Mouse (Mus musculus) midbrain, embryonic 10.5 days (tissue): ENCODE measurements around the gene Hist1h1d. TPM values are rescaled to one million over a fixed set of nuclear protein-coding genes. Genes with fewer than 3 reads are reported as not detected.

ENCODE experiments used
- DNase-seq: peaks from one replicate; pipeline ENCODE4 v3.0.0-alpha.2; 2017; ENCODE audit warnings: low spot score
- H3K27ac ChIP-seq: fragments of 300-500 bp; sonication (generic); replicated peaks from 2 replicates; pipeline ENCODE4 v1.5.1; 2016; ENCODE audit warnings: mild to moderate bottlenecking
- H3K27me3 ChIP-seq: fragments of 300-500 bp; sonication (generic); 2 replicates; pipeline ENCODE4 v1.6.1; 2016; ENCODE audit warnings: low read depth, mild to moderate bottlenecking; ENCODE audit not compliant: poor library complexity, severe bottlenecking
- H3K36me3 ChIP-seq: fragments of 300-500 bp; sonication (generic); 2 replicates; pipeline ENCODE4 v1.6.1; 2016; ENCODE audit warnings: mild to moderate bottlenecking, moderate library complexity
- H3K4me1 ChIP-seq: fragments of 300-500 bp; sonication (generic); 2 replicates; pipeline ENCODE4 v1.6.1; 2016
- H3K4me3 ChIP-seq: fragments of 300-500 bp; sonication (generic); 2 replicates; pipeline ENCODE4 v1.5.1; 2016; ENCODE audit warnings: mild to moderate bottlenecking, moderate library complexity
- H3K9me3 ChIP-seq: fragments of 300-500 bp; sonication (generic); replicated peaks from 2 replicates; pipeline ENCODE4 v1.6.1; 2016; ENCODE audit warnings: mild to moderate bottlenecking
- WGBS: fragments of 180-500 bp; shearing (Covaris S2); methylation state at CpG from one replicate; pipeline ENCODE4 v1.1.7; 2016; 5-methylcytosine and 5-hydroxymethylcytosine counted together
- polyA plus RNA-seq: library from polyadenylated mRNA; unstranded; fragments of >200 nt; fragmentation: Nextera tagmentation; extraction: Ambion mirVana; gene quantifications from 2 replicates; pipeline ENCODE4 v1.2.1, GENCODE M21; 2016

Hist1h1d gene
- polyA plus RNA-seq, 1 experiment from 2014 or later = 0.63 TPM

DNA sequence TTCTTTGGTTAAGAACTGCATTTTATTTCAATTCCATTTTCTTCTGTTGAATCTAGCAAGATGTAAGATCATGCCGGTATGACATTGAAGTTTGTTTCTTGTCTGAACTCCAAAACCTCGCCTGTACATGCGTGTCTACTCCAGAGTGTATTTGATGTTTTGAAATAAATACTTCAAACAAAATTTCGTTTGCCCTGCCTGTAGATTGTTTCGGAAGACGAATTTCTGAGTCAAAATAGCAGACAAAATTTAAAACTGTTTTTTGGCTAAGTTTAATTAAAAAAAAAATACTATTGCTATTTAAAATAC, 34.8 kb upstream of the Hist1h1d start:
- no peaks in the 10 kb centered on the region for H3K36me3 ChIP-seq
- H3K27me3 ChIP-seq = no peaks in the 10 kb centered on the region
- H3K4me3 ChIP-seq = peak overlapping the region; percentile 60
- DNase-seq = no peak
- no peaks in the 10 kb centered on the region for H3K9me3 ChIP-seq
- H3K4me1 ChIP-seq = peaks cover 20% of the 10 kb centered on the region
- no peak overlapping the region for H3K27ac ChIP-seq
- 1% methylated on average over 6 of the region's 6 CpGs for whole genome bisulfite sequencing

GRCm38 (mm10) chr13:23518885-23519284, 34.2 kb upstream of the Hist1h1d start:
- peaks cover 20% of the 10 kb centered on the region for H3K4me1 ChIP-seq
- no peaks in the 10 kb centered on the region for H3K27me3 ChIP-seq
- H3K4me3 ChIP-seq = peak overlapping the region; percentile 60
- no peaks in the 10 kb centered on the region for H3K36me3 ChIP-seq
- peak; percentile 76 for DNase-seq
- under 1% methylated on average over 6 of the region's 6 CpGs for WGBS
- H3K9me3 ChIP-seq = no peaks in the 10 kb centered on the region
- H3K27ac ChIP-seq = no peak overlapping the region

DNA sequence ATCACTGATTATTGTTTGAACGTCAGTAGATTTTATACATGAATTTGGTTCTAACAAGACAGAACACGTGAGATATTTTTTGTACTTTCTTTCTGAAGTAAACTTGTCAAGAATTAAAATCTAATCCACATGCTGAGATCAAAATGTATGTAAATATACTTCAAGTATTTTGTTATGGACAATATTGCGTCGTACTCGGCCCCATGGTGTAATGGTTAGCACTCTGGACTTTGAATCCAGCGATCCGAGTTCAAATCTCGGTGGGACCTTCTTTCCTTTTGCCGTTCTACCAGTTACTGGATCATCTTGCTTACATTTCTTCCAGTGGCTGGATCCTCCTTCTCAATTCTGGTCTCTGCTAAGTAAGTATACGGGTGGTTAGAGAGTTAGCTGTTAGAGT, 33.6 kb upstream of the Hist1h1d start:
- H3K27ac ChIP-seq = no peak overlapping the region
- peaks cover 19% of the 10 kb centered on the region for H3K4me1 ChIP-seq

GRCm38 (mm10) chr13:23521703-23522102, 31.4 kb upstream of the Hist1h1d start:
- H3K4me1 ChIP-seq = peaks cover 22% of the 10 kb centered on the region
- no peak overlapping the region for H3K27ac ChIP-seq
- no peaks in the 10 kb centered on the region for H3K9me3 ChIP-seq
- peak; percentile 72 for DNase-seq
- H3K27me3 ChIP-seq = no peaks in the 10 kb centered on the region
- peak overlapping the region; percentile 20; the same call in 1 of the 2 replicates for H3K4me3 ChIP-seq
- under 1% methylated on average over 14 of the region's 14 CpGs for WGBS
- H3K36me3 ChIP-seq = no peaks in the 10 kb centered on the region

More for the DNA sequence above, 33.6 kb upstream of the Hist1h1d start:
- Histone ChIP-seq H3K9me3 (no peaks in the 10 kb centered on the region), H3K4me3 (peak overlapping the region; percentile 60), H3K36me3 (no peaks in the 10 kb centered on the region), H3K27me3 (no peaks in the 10 kb centered on the region)
- DNase-seq = peak; percentile 75
- under 1% methylated on average over 10 of the region's 10 CpGs for WGBS

DNA sequence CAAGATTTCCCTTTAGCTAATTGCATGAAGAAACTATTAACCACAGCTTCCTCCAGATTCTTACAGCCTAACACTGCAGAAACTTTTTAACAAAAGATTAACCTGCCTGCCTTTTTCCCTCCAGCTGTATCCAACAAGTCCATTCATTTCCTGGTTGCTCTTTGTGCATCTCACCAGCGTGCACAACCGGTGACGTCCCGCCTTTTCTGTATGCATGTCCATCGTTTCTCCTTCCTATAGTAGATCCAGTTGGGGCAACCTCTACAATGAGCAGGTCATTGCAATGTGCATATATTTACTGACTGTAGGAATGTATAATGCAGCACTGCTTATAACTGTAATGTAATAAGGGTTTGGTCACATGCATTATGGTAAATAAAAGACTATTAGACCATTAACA, 29.1 kb upstream of the Hist1h1d start:
- H3K4me1 ChIP-seq = peaks cover 35% of the 10 kb centered on the region
- H3K27ac ChIP-seq = no peak overlapping the region
- DNase-seq = no peak
- WGBS = 62% methylated on average over 5 of the region's 5 CpGs
- H3K27me3 ChIP-seq = no peaks in the 10 kb centered on the region
- no peak overlapping the region for H3K4me3 ChIP-seq
- H3K9me3 ChIP-seq = no peaks in the 10 kb centered on the region
- no peaks in the 10 kb centered on the region for H3K36me3 ChIP-seq

DNA sequence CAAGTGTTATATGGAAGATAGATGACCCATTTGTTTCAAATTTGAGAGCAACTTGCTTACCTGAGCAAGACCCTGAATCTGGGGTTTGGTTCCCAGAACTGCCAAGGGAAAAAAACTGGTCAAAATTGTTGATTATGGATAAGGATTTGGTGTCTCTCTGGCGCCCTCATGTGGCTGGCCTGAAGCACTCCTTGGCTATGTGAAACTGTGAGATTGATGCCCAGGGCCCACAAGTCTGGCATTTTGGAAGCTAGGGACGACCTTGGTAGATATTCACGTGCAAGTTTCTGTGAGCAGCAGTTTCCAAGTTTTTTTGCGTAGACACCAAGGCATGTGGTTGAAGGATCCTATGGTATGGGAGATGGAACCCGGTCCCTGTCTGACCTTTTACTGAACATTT, 28.4 kb upstream of the Hist1h1d start:
- Histone ChIP-seq H3K27ac (no peak overlapping the region), H3K4me3 (peak overlapping the region; percentile 29), H3K36me3 (no peaks in the 10 kb centered on the region), H3K4me1 (peaks cover 39% of the 10 kb centered on the region), H3K9me3 (no peaks in the 10 kb centered on the region), H3K27me3 (no peaks in the 10 kb centered on the region)
- WGBS = 7% methylated on average over 5 of the region's 5 CpGs
- peak; percentile 87 for DNase-seq

DNA sequence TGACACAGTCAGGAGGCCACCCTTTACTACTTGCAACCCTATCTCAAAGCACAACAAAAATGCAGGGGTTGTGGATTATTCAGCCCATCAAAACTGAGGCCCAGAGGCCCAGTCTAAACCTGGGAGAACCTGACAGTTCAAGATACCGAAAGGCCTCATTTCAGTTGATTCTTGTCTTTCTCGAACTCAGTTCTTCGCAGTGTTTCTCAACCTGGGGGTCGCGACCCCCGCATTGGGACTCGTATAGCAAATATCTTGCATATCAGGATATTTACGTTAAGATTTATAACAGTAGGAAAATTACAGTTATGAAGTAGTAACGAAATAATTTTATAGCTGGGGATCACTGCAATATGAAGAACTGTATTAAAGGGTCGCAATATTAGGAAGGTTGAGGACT, 27.2 kb upstream of the Hist1h1d start:
- no peaks in the 10 kb centered on the region for H3K9me3 ChIP-seq
- no peak overlapping the region for H3K27ac ChIP-seq
- H3K27me3 ChIP-seq = no peaks in the 10 kb centered on the region
- WGBS = 3% methylated on average over 10 of the region's 10 CpGs
- H3K4me1 ChIP-seq = peaks cover 35% of the 10 kb centered on the region
- peak overlapping the region; percentile 51 for H3K4me3 ChIP-seq
- no peak for DNase-seq
- no peaks in the 10 kb centered on the region for H3K36me3 ChIP-seq

DNA sequence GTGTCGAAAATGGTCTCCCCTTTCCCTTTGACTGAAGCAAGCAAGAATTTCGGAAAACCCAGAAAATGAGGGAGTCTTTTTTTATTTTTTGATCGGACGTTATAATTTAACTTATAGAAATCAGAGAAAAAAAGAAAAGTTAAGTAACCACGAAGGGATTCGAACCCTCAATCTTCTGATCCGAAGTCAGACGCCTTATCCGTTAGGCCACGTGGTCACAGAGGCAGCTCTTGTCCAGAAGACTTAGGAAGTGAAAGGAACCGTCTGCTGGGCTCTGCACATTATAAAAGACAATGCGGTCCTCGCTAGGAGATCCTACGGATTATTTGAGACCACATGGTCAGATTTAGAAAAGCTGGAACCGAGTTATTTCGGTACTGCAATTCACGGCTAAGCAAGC, 26.8 kb upstream of the Hist1h1d start:
- H3K9me3 ChIP-seq = no peaks in the 10 kb centered on the region
- peak overlapping the region; percentile 78 for H3K27ac ChIP-seq
- peak overlapping the region; percentile 51 for H3K4me3 ChIP-seq
- no peaks in the 10 kb centered on the region for H3K36me3 ChIP-seq
- H3K27me3 ChIP-seq = no peaks in the 10 kb centered on the region
- H3K4me1 ChIP-seq = peaks cover 35% of the 10 kb centered on the region
- 0% methylated on average over 17 of the region's 17 CpGs for WGBS
- peak; percentile 90 for DNase-seq

GRCm38 (mm10) chr13:23529005-23529404, 24.1 kb upstream of the Hist1h1d start:
- H3K9me3 ChIP-seq = no peaks in the 10 kb centered on the region
- no peak for DNase-seq
- H3K27me3 ChIP-seq = no peaks in the 10 kb centered on the region
- WGBS = 90% methylated on average over 5 of the region's 5 CpGs
- no peaks in the 10 kb centered on the region for H3K36me3 ChIP-seq
- H3K27ac ChIP-seq = no peak overlapping the region; the same call in 1 of the 2 replicates
- H3K4me3 ChIP-seq = peak overlapping the region; percentile 17; the same call in 1 of the 2 replicates
- peaks cover 46% of the 10 kb centered on the region for H3K4me1 ChIP-seq

GRCm38 (mm10) chr13:23529480-23530165, 23.4 kb upstream of the Hist1h1d start:
- Histone ChIP-seq H3K27me3 (no peaks in the 10 kb centered on the region), H3K9me3 (no peaks in the 10 kb centered on the region), H3K4me1 (peaks cover 50% of the 10 kb centered on the region), H3K27ac (peak overlapping the region; percentile 97), H3K36me3 (no peaks in the 10 kb centered on the region), H3K4me3 (peak overlapping the region; percentile 65)
- DNase-seq = no peak
- 35% methylated on average over 2 of the region's 2 CpGs for WGBS

DNA sequence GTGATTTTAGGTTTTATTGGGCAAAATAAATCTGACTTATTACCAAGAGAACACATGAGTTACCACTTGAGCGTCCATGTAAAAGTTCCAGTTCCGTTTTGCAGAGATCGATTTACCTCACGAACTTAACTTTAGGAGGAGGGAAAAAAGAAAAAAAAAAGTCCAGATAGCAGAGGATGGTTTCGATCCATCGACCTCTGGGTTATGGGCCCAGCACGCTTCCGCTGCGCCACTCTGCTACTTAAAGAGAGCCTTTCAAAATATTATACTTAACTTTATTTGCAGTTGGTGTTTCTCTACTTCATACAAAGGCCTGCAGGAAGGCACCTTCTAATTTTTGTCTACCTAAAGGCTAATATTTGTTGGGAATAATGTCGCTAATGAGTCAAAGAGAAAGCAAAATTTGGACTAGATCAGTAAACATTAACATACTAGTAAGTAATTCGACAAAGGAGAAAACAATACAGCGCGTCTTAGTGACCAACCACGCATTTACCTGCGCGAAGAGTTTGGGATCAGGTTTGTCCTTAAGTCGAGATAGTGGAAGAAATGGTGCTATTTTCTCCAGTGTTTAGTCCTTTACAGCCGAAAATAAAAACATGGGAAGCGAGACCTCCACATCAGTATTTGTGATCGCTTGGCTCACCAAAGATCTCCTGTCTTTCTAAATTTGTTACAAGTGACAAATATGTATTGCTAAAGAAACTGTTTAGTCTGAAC, 22.7 kb upstream of the Hist1h1d start:
- no peaks in the 10 kb centered on the region for H3K9me3 ChIP-seq
- under 1% methylated on average over 20 of the region's 20 CpGs for WGBS
- H3K36me3 ChIP-seq = no peaks in the 10 kb centered on the region
- peaks cover 49% of the 10 kb centered on the region for H3K4me1 ChIP-seq
- H3K27ac ChIP-seq = peak overlapping the region; percentile 97
- no peaks in the 10 kb centered on the region for H3K27me3 ChIP-seq
- no peak for DNase-seq
- peak overlapping the region; percentile 65 for H3K4me3 ChIP-seq

- Histone ChIP-seq H3K9me3 (no peaks in the 10 kb centered on the region), H3K27me3 (no peaks in the 10 kb centered on the region), H3K27ac (peak within 1 kb of the TSS; percentile 97), H3K4me1 (peaks cover 45% of the 10 kb centered on the region), H3K4me3 (peak within 1 kb of the TSS; percentile 65), H3K36me3 (no peaks in the 10 kb centered on the region)
- DNase-seq = peak; percentile 96
- under 1% methylated on average over 64 of the region's 70 CpGs for WGBS
These were observed 21.9 kb upstream of the Hist1h1d start, which contains the start of gene Hist1h4h for GRCm38 (mm10) chr13:23530901-23531875. Hist1h4h (plus strand) TSS chr13:23531050.
